Mouse (Mus musculus): Measurements from ENCODE around the gene Adam17.
"Not testable (repeated sequence)": the region's sequence is repeated elsewhere in the genome, so short reads cannot be mapped to it uniquely, and the experiment has no call there.

Gene Adam17

GRCm38 (mm10) chr12:21373100-21373819 is at the start of gene Adam17:
TSS of gene Adam17 (minus strand) at chr12:21373632.
- peak; percentile 95 for DNase-seq

- peak; percentile 57 for DNase-seq
Observed at GRCm38 (mm10) chr12:21418621-21419131, 45.2 kb upstream of the Adam17 start.

- no peak for DNase-seq
Observed at GRCm38 (mm10) chr12:21418083-21418482, 44.7 kb upstream of the Adam17 start.

GRCm38 (mm10) chr12:21417100-21418070 is 44.0 kb upstream of the Adam17 start, which contains the start of gene Ywhaq:
TSS of gene Ywhaq (minus strand) at chr12:21417637.
- DNase-seq, result peak; percentile 96

- DNase-seq, result peak; percentile 39
Observed at GRCm38 (mm10) chr12:21416506-21416905, 43.1 kb upstream of the Adam17 start.

GRCm38 (mm10) chr12:21410620-21411019 is 37.2 kb upstream of the Adam17 start:
- no peak for DNase-seq

GRCm38 (mm10) chr12:21409651-21410050 is 36.2 kb upstream of the Adam17 start:
- DNase-seq, result no peak

- DNase-seq, result no peak
Observed at GRCm38 (mm10) chr12:21408789-21409367, 35.4 kb upstream of the Adam17 start.

- no peak for DNase-seq
Observed at GRCm38 (mm10) chr12:21402771-21403170, 29.3 kb upstream of the Adam17 start.

GRCm38 (mm10) chr12:21386201-21386600 is 12.8 kb upstream of the Adam17 start:
- no peak for DNase-seq

- not testable (repeated sequence) for DNase-seq
Observed at GRCm38 (mm10) chr12:21378765-21379346, 5.4 kb upstream of the Adam17 start.

GRCm38 (mm10) chr12:21375376-21376157 is 2.1 kb upstream of the Adam17 start:
- DNase-seq, result no peak

- DNase-seq, result no peak
Observed at GRCm38 (mm10) chr12:21373820-21374475, 516 bp upstream of the Adam17 start.

GRCm38 (mm10) chr12:21370035-21370611 is 3.3 kb downstream of the Adam17 start:
- no peak for DNase-seq

GRCm38 (mm10) chr12:21369087-21369410 is 4.4 kb downstream of the Adam17 start:
- DNase-seq, result no peak

GRCm38 (mm10) chr12:21368376-21369086 is 4.9 kb downstream of the Adam17 start:
- no peak for DNase-seq

GRCm38 (mm10) chr12:21364624-21365435 is 8.6 kb downstream of the Adam17 start:
- no peak for DNase-seq

GRCm38 (mm10) chr12:21363195-21363594 is 10.2 kb downstream of the Adam17 start:
- no peak for DNase-seq

- DNase-seq, result no peak
Observed at GRCm38 (mm10) chr12:21362686-21363085, 10.7 kb downstream of the Adam17 start.

Measured in cerebellum, adult 8-10 months (tissue).